Mouse (Mus musculus): Measurements from ENCODE around the gene Gpha2.
A peak's percentile ranks its signal among the peaks of the same experiment; 100 is the strongest.

Gpha2 gene

GRCm38 (mm10) chr19:6241274-6242107 is 15.3 kb downstream of the Gpha2 start, which contains the start of gene Atg2a:
Gene Atg2a, plus strand, starts transcription at chr19:6241668.
- DNase-seq (ENCODE audit: low spot score) = peak; percentile 99

GRCm38 (mm10) chr19:6242281-6242680 is 16.1 kb downstream of the Gpha2 start:
- DNase-seq (ENCODE audit: low spot score) = peak; percentile 59

- DNase-seq (ENCODE audit: low spot score) = no peak
Observed at GRCm38 (mm10) chr19:6243226-6243625, 17.0 kb downstream of the Gpha2 start.

GRCm38 (mm10) chr19:6245806-6246205 is 19.6 kb downstream of the Gpha2 start:
- DNase-seq (ENCODE audit: low spot score) = no peak

GRCm38 (mm10) chr19:6247526-6248300 is 21.5 kb downstream of the Gpha2 start:
- no peak for DNase-seq (ENCODE audit: low spot score)

GRCm38 (mm10) chr19:6253021-6253420 is 26.8 kb downstream of the Gpha2 start:
- no peak for DNase-seq (ENCODE audit: low spot score)

- DNase-seq (ENCODE audit: low spot score) = peak; percentile 37
Observed at GRCm38 (mm10) chr19:6260428-6260827, 34.2 kb downstream of the Gpha2 start.

GRCm38 (mm10) chr19:6260946-6261345 is 34.8 kb downstream of the Gpha2 start:
- DNase-seq (ENCODE audit: low spot score) = no peak

- no peak for DNase-seq (ENCODE audit: low spot score)
Observed at GRCm38 (mm10) chr19:6261379-6261778, 35.2 kb downstream of the Gpha2 start.

- peak; percentile 76 for DNase-seq (ENCODE audit: low spot score)
Observed at GRCm38 (mm10) chr19:6262222-6262621, 36.0 kb downstream of the Gpha2 start.

GRCm38 (mm10) chr19:6262839-6263433 is 36.8 kb downstream of the Gpha2 start:
- no peak for DNase-seq (ENCODE audit: low spot score)

GRCm38 (mm10) chr19:6264200-6264599 is 38.0 kb downstream of the Gpha2 start:
- no peak for DNase-seq (ENCODE audit: low spot score)

GRCm38 (mm10) chr19:6264945-6265344 is 38.8 kb downstream of the Gpha2 start:
- DNase-seq (ENCODE audit: low spot score) = no peak

- no peak for DNase-seq (ENCODE audit: low spot score)
Observed at GRCm38 (mm10) chr19:6265727-6266182, 39.6 kb downstream of the Gpha2 start.

- DNase-seq (ENCODE audit: low spot score) = no peak
Observed at GRCm38 (mm10) chr19:6267306-6268169, 41.4 kb downstream of the Gpha2 start.

GRCm38 (mm10) chr19:6268170-6268528 is 42.0 kb downstream of the Gpha2 start:
- DNase-seq (ENCODE audit: low spot score) = peak; percentile 95

- no peak for DNase-seq (ENCODE audit: low spot score)
Observed at GRCm38 (mm10) chr19:6268670-6269132, 42.5 kb downstream of the Gpha2 start.

- no peak for DNase-seq (ENCODE audit: low spot score)
Observed at GRCm38 (mm10) chr19:6269798-6270475, 43.8 kb downstream of the Gpha2 start.

- DNase-seq (ENCODE audit: low spot score) = no peak
Observed at GRCm38 (mm10) chr19:6270661-6271060, 44.5 kb downstream of the Gpha2 start.

- DNase-seq (ENCODE audit: low spot score) = no peak
Observed at GRCm38 (mm10) chr19:6271206-6271605, 45.0 kb downstream of the Gpha2 start.

GRCm38 (mm10) chr19:6272053-6272452 is 45.9 kb downstream of the Gpha2 start:
- DNase-seq (ENCODE audit: low spot score) = no peak
